Mouse (Mus musculus) hindbrain, embryonic 16.5 days (tissue): Measurements from ENCODE around the gene Crcp. TPM values are rescaled to one million over a fixed set of nuclear protein-coding genes. Genes with fewer than 3 reads are reported as not detected.

ENCODE experiments used
- ATAC-seq: fragments of 200-750 bp; cut with Nextera tagmentation; 2 replicates; pipeline ENCODE4 v1.8.0; 2017; ENCODE audit warnings: moderate TSS enrichment, moderate library complexity
- H3K27ac ChIP-seq: fragments of 300-500 bp; sonication (generic); 2 replicates; pipeline ENCODE4 v1.5.1; 2014; ENCODE audit warnings: low read depth, mild to moderate bottlenecking, control low read depth, low read length, moderate library complexity
- H3K27me3 ChIP-seq: fragments of 300-500 bp; sonication (generic); replicated peaks from 2 replicates; pipeline ENCODE4 v1.6.1; 2014; ENCODE audit warnings: low read length; ENCODE audit not compliant: control insufficient read depth, insufficient read depth
- H3K36me3 ChIP-seq: fragments of 300-500 bp; sonication (generic); 2 replicates; pipeline ENCODE4 v1.6.1; 2014; ENCODE audit warnings: mild to moderate bottlenecking, low read length, moderate library complexity, mixed read lengths; ENCODE audit not compliant: control insufficient read depth, insufficient read depth
- H3K4me1 ChIP-seq: fragments of 300-500 bp; sonication (generic); 2 replicates; pipeline ENCODE4 v1.6.1; 2014; ENCODE audit warnings: low read depth, low read length; ENCODE audit not compliant: control insufficient read depth, insufficient read depth
- H3K4me2 ChIP-seq: fragments of 300-500 bp; sonication (generic); 2 replicates; pipeline ENCODE4 v1.6.1; 2014; ENCODE audit warnings: mild to moderate bottlenecking, low read length, control low read depth, moderate library complexity
- H3K4me3 ChIP-seq: fragments of 300-500 bp; sonication (generic); 2 replicates; pipeline ENCODE4 v1.5.1; 2014; ENCODE audit warnings: mild to moderate bottlenecking, low read length, control low read depth, moderate library complexity
- H3K9ac ChIP-seq: fragments of 300-500 bp; sonication (generic); 2 replicates; pipeline ENCODE4 v1.6.1; 2014; ENCODE audit warnings: low read depth, mild to moderate bottlenecking, control low read depth, low read length, moderate library complexity
- H3K9me3 ChIP-seq: fragments of 300-500 bp; sonication (generic); 2 replicates; pipeline ENCODE4 v1.6.1; 2014; ENCODE audit warnings: mild to moderate bottlenecking, low read length, moderate library complexity; ENCODE audit not compliant: control insufficient read depth
- WGBS: fragments of 180-500 bp; shearing (Covaris S2); extraction: QIAGEN DNeasy Blood & Tissue Kit; methylation state at CpG from one replicate; pipeline ENCODE4 v1.1.7; 2014; 5-methylcytosine and 5-hydroxymethylcytosine counted together
- polyA plus RNA-seq: library from polyadenylated mRNA; unstranded; fragments of >200 nt; fragmentation: Nextera tagmentation; extraction: Ambion mirVana; gene quantifications from 2 replicates; pipeline ENCODE4 v1.2.1, GENCODE M21; 2015

Gene Crcp
- polyA plus RNA-seq, 1 experiment from 2014 or later = 92.1 TPM

GRCm38 (mm10) chr5:130021361-130021966 lies 7.6 kb upstream of the Crcp start:
- WGBS = 47% methylated on average over 5 of the region's 5 CpGs
- no peaks in the 10 kb centered on the region; the same call in 1 of the 2 replicates for H3K4me1 ChIP-seq
- no peak overlapping the region for H3K4me2 ChIP-seq
- no peaks in the 10 kb centered on the region for H3K9me3 ChIP-seq
- no peaks in the 10 kb centered on the region for H3K27me3 ChIP-seq
- no peak overlapping the region for H3K27ac ChIP-seq
- H3K4me3 ChIP-seq = no peak overlapping the region
- no peak for ATAC-seq
- H3K36me3 ChIP-seq = peaks cover 4% of the 10 kb centered on the region; the same call in 1 of the 2 replicates
- H3K9ac ChIP-seq = no peak overlapping the region; the same call in 1 of the 2 replicates

GRCm38 (mm10) chr5:130022366-130022765 lies 6.7 kb upstream of the Crcp start:
- Histone ChIP-seq H3K9ac (no peak overlapping the region), H3K4me2 (no peak overlapping the region), H3K27me3 (no peaks in the 10 kb centered on the region), H3K9me3 (no peaks in the 10 kb centered on the region), H3K27ac (no peak overlapping the region), H3K4me1 (no peaks in the 10 kb centered on the region; the same call in 1 of the 2 replicates), H3K4me3 (no peak overlapping the region), H3K36me3 (peaks cover 4% of the 10 kb centered on the region; the same call in 1 of the 2 replicates)
- WGBS = 87% methylated on average over 7 of the region's 7 CpGs
- no peak for ATAC-seq

DNA sequence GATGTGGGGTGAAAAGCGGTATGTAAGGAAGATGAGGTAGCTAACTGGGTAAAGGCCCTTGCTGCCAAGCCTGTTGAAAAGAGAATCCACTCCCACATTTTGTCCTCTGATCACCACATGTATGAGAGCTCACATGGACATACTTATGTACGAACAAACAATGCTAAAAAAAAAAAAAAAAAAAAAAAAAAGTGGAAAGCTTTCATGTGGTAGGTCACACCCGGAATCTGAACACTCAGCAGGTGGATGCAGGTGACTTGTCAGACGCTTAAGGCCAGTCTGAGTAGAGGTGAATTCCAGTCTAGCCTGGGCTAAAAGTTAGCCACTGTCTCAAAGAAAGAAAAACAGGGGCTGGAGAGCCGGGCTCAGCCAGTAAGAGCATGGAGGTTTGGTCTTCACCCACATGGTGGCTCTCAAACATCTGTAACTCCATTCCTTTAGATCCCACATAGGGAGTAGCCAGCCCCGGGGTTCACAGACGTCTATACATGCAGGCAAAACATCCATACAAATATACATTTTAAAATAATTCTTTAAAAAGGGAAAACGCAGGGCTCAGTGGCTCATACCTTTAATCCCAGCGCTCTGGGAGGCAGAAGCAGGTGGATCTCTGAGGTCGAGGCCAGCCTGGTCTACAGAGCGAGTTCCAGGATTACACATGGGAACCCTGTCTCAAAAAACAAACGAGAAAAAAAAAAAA lies 5.9 kb upstream of the Crcp start:
- ATAC-seq = no peak
- H3K9ac ChIP-seq = peak overlapping the region; percentile 39; the same call in 1 of the 2 replicates
- no peaks in the 10 kb centered on the region; the same call in 1 of the 2 replicates for H3K4me1 ChIP-seq
- peak overlapping the region; percentile 46 for H3K4me3 ChIP-seq
- no peaks in the 10 kb centered on the region for H3K27me3 ChIP-seq
- H3K9me3 ChIP-seq = no peaks in the 10 kb centered on the region
- H3K4me2 ChIP-seq = peak overlapping the region; percentile 88
- H3K36me3 ChIP-seq = peaks cover 1% of the 10 kb centered on the region; the same call in 1 of the 2 replicates
- no peak overlapping the region for H3K27ac ChIP-seq
- WGBS = 40% methylated on average over 12 of the region's 12 CpGs

- H3K36me3 ChIP-seq = no peaks in the 10 kb centered on the region
- WGBS = 0% methylated on average over 32 of the region's 32 CpGs
- H3K4me1 ChIP-seq = no peaks in the 10 kb centered on the region; the same call in 1 of the 2 replicates
- H3K4me3 ChIP-seq = peak overlapping the region; percentile 46
- peak overlapping the region; percentile 66 for H3K9ac ChIP-seq
- H3K9me3 ChIP-seq = no peaks in the 10 kb centered on the region
- peak; percentile 90 for ATAC-seq
- peak overlapping the region; percentile 88 for H3K4me2 ChIP-seq
- no peaks in the 10 kb centered on the region for H3K27me3 ChIP-seq
- H3K27ac ChIP-seq = peak overlapping the region; percentile 82
Observed at GRCm38 (mm10) chr5:130023767-130024539, 5.1 kb upstream of the Crcp start.

DNA sequence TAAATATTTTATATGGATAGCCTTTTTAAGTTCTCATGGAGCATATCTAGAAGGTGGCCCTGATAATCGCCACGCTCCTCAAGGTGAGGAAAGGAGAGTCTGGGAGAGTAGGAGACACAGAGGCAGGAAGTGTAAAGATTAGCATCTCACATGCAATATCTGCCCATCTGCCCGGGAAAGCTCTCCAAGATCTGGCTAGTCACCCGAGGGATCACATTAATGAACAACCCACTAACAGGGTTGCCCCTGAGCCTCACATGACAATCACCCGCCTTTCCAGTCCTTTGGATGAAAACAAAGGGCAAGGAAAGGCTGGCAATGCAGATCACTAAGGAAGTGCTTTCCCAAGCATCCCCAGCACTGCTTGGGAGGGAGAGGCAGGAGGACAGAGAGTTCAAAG lies 2.0 kb upstream of the Crcp start:
- Histone ChIP-seq H3K27me3 (no peaks in the 10 kb centered on the region), H3K4me3 (no peak overlapping the region), H3K4me1 (peaks cover 2% of the 10 kb centered on the region; the same call in 1 of the 2 replicates), H3K27ac (no peak overlapping the region), H3K9me3 (no peaks in the 10 kb centered on the region), H3K9ac (no peak overlapping the region), H3K4me2 (no peak overlapping the region), H3K36me3 (no peaks in the 10 kb centered on the region)
- no peak for ATAC-seq
- 74% methylated on average over 5 of the region's 5 CpGs for WGBS

DNA sequence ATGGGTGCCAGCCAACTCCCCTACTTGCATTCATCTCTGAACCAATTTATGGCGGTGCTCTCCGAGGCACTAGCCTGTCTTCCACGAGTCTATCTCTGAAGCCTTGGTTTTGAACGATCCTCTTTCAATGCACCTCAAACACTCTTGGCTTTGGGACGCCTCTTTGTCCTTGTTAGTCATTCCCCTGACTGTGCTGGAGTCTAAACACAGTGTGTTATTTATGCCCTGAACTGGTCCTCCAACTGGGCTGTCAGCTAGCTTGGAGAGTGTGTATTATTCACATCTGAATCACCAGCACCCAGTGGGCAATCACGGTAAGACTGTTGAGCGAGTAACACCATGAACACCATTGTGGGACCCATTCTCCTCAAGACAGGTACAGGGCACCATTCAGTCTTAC lies 1.4 kb upstream of the Crcp start:
- no peak overlapping the region for H3K4me3 ChIP-seq
- no peak overlapping the region for H3K27ac ChIP-seq
- peaks cover 2% of the 10 kb centered on the region; the same call in 1 of the 2 replicates for H3K4me1 ChIP-seq
- ATAC-seq = no peak
- no peaks in the 10 kb centered on the region for H3K27me3 ChIP-seq
- no peak overlapping the region for H3K4me2 ChIP-seq
- no peak overlapping the region for H3K9ac ChIP-seq
- no peaks in the 10 kb centered on the region for H3K36me3 ChIP-seq
- H3K9me3 ChIP-seq = no peaks in the 10 kb centered on the region
- WGBS = 88% methylated on average over 7 of the region's 7 CpGs

GRCm38 (mm10) chr5:130031410-130032390 lies 2.6 kb downstream of the Crcp start:
- no peak for ATAC-seq
- H3K36me3 ChIP-seq = peaks cover 3% of the 10 kb centered on the region; the same call in 1 of the 2 replicates
- WGBS = 90% methylated on average over 19 of the region's 19 CpGs
- H3K4me3 ChIP-seq = no peak overlapping the region
- H3K4me1 ChIP-seq = peaks cover 2% of the 10 kb centered on the region; the same call in 1 of the 2 replicates
- no peaks in the 10 kb centered on the region for H3K9me3 ChIP-seq
- no peak overlapping the region for H3K4me2 ChIP-seq
- H3K27me3 ChIP-seq = no peaks in the 10 kb centered on the region
- no peak overlapping the region for H3K9ac ChIP-seq
- no peak overlapping the region for H3K27ac ChIP-seq

DNA sequence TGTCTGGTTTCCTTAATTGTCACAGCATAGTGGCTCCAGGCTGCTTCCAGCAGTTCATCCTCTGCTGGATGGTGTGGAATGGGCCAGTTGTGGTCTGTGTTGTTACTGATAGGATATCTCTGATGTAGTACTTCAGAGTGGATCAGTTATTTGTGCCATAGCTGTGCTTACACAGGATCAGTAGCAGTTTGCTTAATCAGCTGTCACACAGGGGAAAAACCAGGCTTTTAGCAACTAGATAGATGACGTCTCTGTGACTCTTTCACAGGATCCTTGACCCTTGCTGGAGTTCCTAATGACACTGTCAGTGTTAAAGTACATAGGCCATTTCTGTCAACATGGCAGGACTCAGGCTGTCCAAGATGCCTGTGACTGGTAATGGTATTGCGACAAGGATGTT lies 4.8 kb downstream of the Crcp start:
- peaks cover 2% of the 10 kb centered on the region; the same call in 1 of the 2 replicates for H3K4me1 ChIP-seq
- no peak overlapping the region for H3K9ac ChIP-seq
- no peak overlapping the region for H3K4me2 ChIP-seq
- WGBS = 94% methylated on average over 2 of the region's 2 CpGs
- peaks cover 9% of the 10 kb centered on the region for H3K36me3 ChIP-seq
- ATAC-seq = no peak
- H3K4me3 ChIP-seq = no peak overlapping the region
- no peaks in the 10 kb centered on the region for H3K27me3 ChIP-seq
- H3K27ac ChIP-seq = no peak overlapping the region
- H3K9me3 ChIP-seq = no peaks in the 10 kb centered on the region
